Comparison of ENCODE assay signal across 8 mouse cellular contexts in the genomic region with DNA sequence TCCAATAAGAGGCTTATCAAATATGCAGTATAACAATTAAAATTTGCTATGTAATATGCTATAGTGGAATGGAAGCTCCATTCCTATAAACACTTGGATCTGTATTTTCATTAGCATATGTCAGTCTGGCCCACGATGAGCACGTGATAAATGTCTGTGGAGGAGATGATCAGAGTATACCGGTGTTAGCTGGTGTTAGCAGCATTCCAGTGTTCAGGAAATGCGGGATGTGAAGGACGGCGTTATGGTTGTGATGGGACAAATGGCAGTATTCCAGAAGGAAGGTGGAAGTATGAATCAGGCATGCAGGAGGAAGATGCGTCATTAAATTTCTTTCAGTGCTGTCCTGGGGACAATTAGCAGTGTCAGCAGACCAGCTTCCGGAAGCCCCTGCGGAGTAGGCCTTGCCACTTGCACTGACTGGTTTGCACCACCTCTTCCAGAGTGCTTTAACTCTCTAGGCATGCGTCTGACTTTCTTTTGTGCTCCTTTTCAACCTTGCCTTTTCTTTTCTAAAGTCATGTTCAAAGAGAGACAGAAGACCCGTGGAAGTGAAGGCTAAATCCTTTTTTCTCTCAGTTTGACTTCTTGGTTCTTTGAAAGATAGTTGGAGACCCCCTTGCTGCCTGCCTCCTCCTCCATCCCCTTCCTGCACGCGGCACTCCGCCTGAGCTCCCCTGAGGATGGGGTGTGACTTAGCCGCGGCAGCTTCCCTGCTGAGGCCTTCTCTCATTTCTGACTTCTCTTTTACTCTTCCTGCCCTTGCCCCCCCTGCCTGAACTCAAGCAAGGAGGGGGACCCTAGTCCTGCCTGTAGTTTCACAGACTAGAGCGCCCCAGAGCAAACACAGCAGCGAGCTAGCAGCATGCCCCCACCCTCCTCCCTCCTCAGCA.
DNase-seq lines count a peak whose midpoint lies in the region; ATAC-seq lines count a peak whose summit lies in the region.

No protein-coding gene starts in this region.

- peak overlapping the region; percentile 39 for H3K4me2 ChIP-seq in hindbrain, embryonic 15.5 days
- H3K4me2 ChIP-seq in stomach, embryonic 16.5 days (ENCODE audit: low read depth, low read length) = peak overlapping the region; percentile 32

- DNase-seq in kidney, postnatal 10 days = peak; percentile 13
- no peak for DNase-seq in kidney, adult 9 months
- peak; percentile 62 for DNase-seq in embryo, embryonic 9.5 days (ENCODE audit: extremely low spot score)
- DNase-seq in testis, postnatal 10 days (ENCODE audit: low spot score) = no peak
- DNase-seq in cerebellum, adult 11-12 months = no peak

- WGBS in hindbrain, embryonic 15.5 days = 13% methylated on average over 18 of the region's 18 CpGs
- WGBS in stomach, embryonic 16.5 days = 11% methylated on average over 18 of the region's 18 CpGs

- peak; percentile 81 for ATAC-seq in hindbrain, embryonic 15.5 days (ENCODE audit: low FRiP score, low read depth)
- peak; percentile 88 for ATAC-seq in stomach, embryonic 16.5 days (ENCODE audit: insufficient read depth, low FRiP score)

- no peaks in the 10 kb centered on the region for H3K36me3 ChIP-seq in hindbrain, embryonic 15.5 days
- H3K36me3 ChIP-seq in megakaryocyte, embryonic 14.5 days (replicated peaks; ENCODE audit: low read length) = no peaks in the 10 kb centered on the region
- no peaks in the 10 kb centered on the region for H3K36me3 ChIP-seq in stomach, embryonic 16.5 days (ENCODE audit: control insufficient read depth, insufficient read depth, low read length)

- H3K9ac ChIP-seq in hindbrain, embryonic 15.5 days = no peak overlapping the region
- peak overlapping the region; percentile 41; the same call in 1 of the 2 replicates for H3K9ac ChIP-seq in stomach, embryonic 16.5 days (ENCODE audit: low read length)

- 0 out of 2 replicates have a peak overlapping the region, but pooled peaks have one; percentile 10 for H3K27ac ChIP-seq in hindbrain, embryonic 15.5 days (replicated peaks)
- H3K27ac ChIP-seq in stomach, embryonic 16.5 days (ENCODE audit: low read length) = 0 out of 2 replicates have a peak overlapping the region, but pooled peaks have one; percentile 7

- H3K4me1 ChIP-seq in hindbrain, embryonic 15.5 days (replicated peaks) = peaks cover 11% of the 10 kb centered on the region
- peaks cover 12% of the 10 kb centered on the region; the same call in 1 of the 2 replicates for H3K4me1 ChIP-seq in megakaryocyte, embryonic 14.5 days
- H3K4me1 ChIP-seq in stomach, embryonic 16.5 days (ENCODE audit: control insufficient read depth, insufficient read depth, low read length) = 0 out of 2 replicates have a peak, but pooled peaks cover 5% of the 10 kb centered on the region

- H3K9me3 ChIP-seq in hindbrain, embryonic 15.5 days = no peaks in the 10 kb centered on the region
- no peaks in the 10 kb centered on the region for H3K9me3 ChIP-seq in megakaryocyte, embryonic 14.5 days
- no peaks in the 10 kb centered on the region for H3K9me3 ChIP-seq in stomach, embryonic 16.5 days (replicated peaks; ENCODE audit: control insufficient read depth, low read length)

- 0 out of 2 replicates have a peak overlapping the region, but pooled peaks have one; percentile 1 for H3K4me3 ChIP-seq in hindbrain, embryonic 15.5 days
- peak overlapping the region; percentile 62 for H3K4me3 ChIP-seq in megakaryocyte, embryonic 14.5 days (replicated peaks)
- H3K4me3 ChIP-seq in stomach, embryonic 16.5 days (replicated peaks; ENCODE audit: low read length) = 0 out of 2 replicates have a peak overlapping the region, but pooled peaks have one; percentile 5

- H3K27me3 ChIP-seq in hindbrain, embryonic 15.5 days = no peaks in the 10 kb centered on the region
- no peaks in the 10 kb centered on the region for H3K27me3 ChIP-seq in megakaryocyte, embryonic 14.5 days (replicated peaks)
- no peaks in the 10 kb centered on the region for H3K27me3 ChIP-seq in stomach, embryonic 16.5 days (ENCODE audit: control insufficient read depth, insufficient read depth, low read length)

Comparison
In these comparisons a context has a peak if more than half of its experiments do, and no peak if none do; other contexts are left out.
1. DNase-seq: peak in kidney, postnatal 10 days (single experiment) and embryo, embryonic 9.5 days (single experiment); none in kidney, adult 9 months (single experiment), testis, postnatal 10 days (single experiment) and cerebellum, adult 11-12 months (single experiment).
2. H3K4me3 ChIP-seq: peak in every context shown above with its lines; median percentile 62 in megakaryocyte, embryonic 14.5 days; 5 in stomach, embryonic 16.5 days; 1 in hindbrain, embryonic 15.5 days.